Mouse (Mus musculus): ENCODE results near the gene Gm45713.
"Not testable (repeated sequence)": the region's sequence is repeated elsewhere in the genome, so short reads cannot be mapped to it uniquely, and the experiment has no call there.

Gene Gm45713

GRCm38 (mm10) chr7:45155590-45155989 lies 19.6 kb upstream of the Gm45713 start:
- no peak for DNase-seq (ENCODE audit: low read depth, low spot score)
- no peaks in the 10 kb centered on the region; the same call in 1 of the 2 replicates for H3K36me3 ChIP-seq (ENCODE audit: control insufficient read depth, insufficient read depth, low read length, poor library complexity, severe bottlenecking)
- no peaks in the 10 kb centered on the region for H3K27me3 ChIP-seq (ENCODE audit: control insufficient read depth, insufficient read depth, low read length, poor library complexity, severe bottlenecking)

- no peaks in the 10 kb centered on the region; the same call in 1 of the 2 replicates for H3K36me3 ChIP-seq (ENCODE audit: control insufficient read depth, insufficient read depth, low read length, poor library complexity, severe bottlenecking)
- DNase-seq (ENCODE audit: low read depth, low spot score): peak; percentile 64
- H3K27me3 ChIP-seq (ENCODE audit: control insufficient read depth, insufficient read depth, low read length, poor library complexity, severe bottlenecking): no peaks in the 10 kb centered on the region
Observed at GRCm38 (mm10) chr7:45154993-45155514, 19.0 kb upstream of the Gm45713 start.

GRCm38 (mm10) chr7:45154096-45154992 lies 18.3 kb upstream of the Gm45713 start, which contains the start of the genes Pih1d1 and Aldh16a1:
TSS of gene Pih1d1 (plus strand) at chr7:45154303.
TSS of gene Aldh16a1 (minus strand) at chr7:45154584.
- no peaks in the 10 kb centered on the region; the same call in 1 of the 2 replicates for H3K36me3 ChIP-seq (ENCODE audit: control insufficient read depth, insufficient read depth, low read length, poor library complexity, severe bottlenecking)
- peak; percentile 98 for DNase-seq (ENCODE audit: low read depth, low spot score)
- H3K27me3 ChIP-seq (ENCODE audit: control insufficient read depth, insufficient read depth, low read length, poor library complexity, severe bottlenecking): no peaks in the 10 kb centered on the region

- DNase-seq (ENCODE audit: low read depth, low spot score): no peak
- Histone ChIP-seq H3K27me3 (ENCODE audit: control insufficient read depth, insufficient read depth, low read length, poor library complexity, severe bottlenecking) (no peaks in the 10 kb centered on the region), H3K36me3 (ENCODE audit: control insufficient read depth, insufficient read depth, low read length, poor library complexity, severe bottlenecking) (no peaks in the 10 kb centered on the region; the same call in 1 of the 2 replicates)
Observed at GRCm38 (mm10) chr7:45153586-45153985, 17.6 kb upstream of the Gm45713 start.

- H3K27me3 ChIP-seq (ENCODE audit: control insufficient read depth, insufficient read depth, low read length, poor library complexity, severe bottlenecking); H3K36me3 ChIP-seq (ENCODE audit: control insufficient read depth, insufficient read depth, low read length, poor library complexity, severe bottlenecking); DNase-seq (ENCODE audit: low read depth, low spot score): not testable (repeated sequence)
Observed at GRCm38 (mm10) chr7:45153052-45153451, 17.0 kb upstream of the Gm45713 start.

GRCm38 (mm10) chr7:45151303-45151702 lies 15.3 kb upstream of the Gm45713 start:
- Histone ChIP-seq H3K36me3 (ENCODE audit: control insufficient read depth, insufficient read depth, low read length, poor library complexity, severe bottlenecking) (peaks cover 1% of the 10 kb centered on the region), H3K27me3 (ENCODE audit: control insufficient read depth, insufficient read depth, low read length, poor library complexity, severe bottlenecking) (no peaks in the 10 kb centered on the region)
- DNase-seq (ENCODE audit: low read depth, low spot score): no peak

- Histone ChIP-seq H3K36me3 (ENCODE audit: control insufficient read depth, insufficient read depth, low read length, poor library complexity, severe bottlenecking) (peaks cover 1% of the 10 kb centered on the region), H3K27me3 (ENCODE audit: control insufficient read depth, insufficient read depth, low read length, poor library complexity, severe bottlenecking) (no peaks in the 10 kb centered on the region)
- DNase-seq (ENCODE audit: low read depth, low spot score): no peak
Observed at GRCm38 (mm10) chr7:45150321-45150720, 14.3 kb upstream of the Gm45713 start.

GRCm38 (mm10) chr7:45149545-45149944 lies 13.5 kb upstream of the Gm45713 start:
- DNase-seq (ENCODE audit: low read depth, low spot score): no peak
- no peaks in the 10 kb centered on the region for H3K27me3 ChIP-seq (ENCODE audit: control insufficient read depth, insufficient read depth, low read length, poor library complexity, severe bottlenecking)
- H3K36me3 ChIP-seq (ENCODE audit: control insufficient read depth, insufficient read depth, low read length, poor library complexity, severe bottlenecking): peaks cover 1% of the 10 kb centered on the region

GRCm38 (mm10) chr7:45148534-45149098 lies 12.6 kb upstream of the Gm45713 start:
- H3K27me3 ChIP-seq (ENCODE audit: control insufficient read depth, insufficient read depth, low read length, poor library complexity, severe bottlenecking): no peaks in the 10 kb centered on the region
- peaks cover 1% of the 10 kb centered on the region for H3K36me3 ChIP-seq (ENCODE audit: control insufficient read depth, insufficient read depth, low read length, poor library complexity, severe bottlenecking)
- no peak for DNase-seq (ENCODE audit: low read depth, low spot score)

GRCm38 (mm10) chr7:45147899-45148298 lies 11.9 kb upstream of the Gm45713 start:
- Histone ChIP-seq H3K36me3 (ENCODE audit: control insufficient read depth, insufficient read depth, low read length, poor library complexity, severe bottlenecking) (peaks cover 1% of the 10 kb centered on the region), H3K27me3 (ENCODE audit: control insufficient read depth, insufficient read depth, low read length, poor library complexity, severe bottlenecking) (no peaks in the 10 kb centered on the region)
- DNase-seq (ENCODE audit: low read depth, low spot score): no peak

GRCm38 (mm10) chr7:45147267-45147666 lies 11.2 kb upstream of the Gm45713 start:
- DNase-seq (ENCODE audit: low read depth, low spot score): no peak
- Histone ChIP-seq H3K27me3 (ENCODE audit: control insufficient read depth, insufficient read depth, low read length, poor library complexity, severe bottlenecking) (no peaks in the 10 kb centered on the region), H3K36me3 (ENCODE audit: control insufficient read depth, insufficient read depth, low read length, poor library complexity, severe bottlenecking) (peaks cover 1% of the 10 kb centered on the region)

GRCm38 (mm10) chr7:45145460-45145859 lies 9.4 kb upstream of the Gm45713 start:
- H3K27me3 ChIP-seq (ENCODE audit: control insufficient read depth, insufficient read depth, low read length, poor library complexity, severe bottlenecking): no peaks in the 10 kb centered on the region
- peaks cover 3% of the 10 kb centered on the region for H3K36me3 ChIP-seq (ENCODE audit: control insufficient read depth, insufficient read depth, low read length, poor library complexity, severe bottlenecking)
- no peak for DNase-seq (ENCODE audit: low read depth, low spot score)

- no peaks in the 10 kb centered on the region for H3K27me3 ChIP-seq (ENCODE audit: control insufficient read depth, insufficient read depth, low read length, poor library complexity, severe bottlenecking)
- H3K36me3 ChIP-seq (ENCODE audit: control insufficient read depth, insufficient read depth, low read length, poor library complexity, severe bottlenecking): peaks cover 3% of the 10 kb centered on the region
- no peak for DNase-seq (ENCODE audit: low read depth, low spot score)
Observed at GRCm38 (mm10) chr7:45144368-45145174, 8.5 kb upstream of the Gm45713 start.

GRCm38 (mm10) chr7:45141914-45142313 lies 5.9 kb upstream of the Gm45713 start:
- Histone ChIP-seq H3K36me3 (ENCODE audit: control insufficient read depth, insufficient read depth, low read length, poor library complexity, severe bottlenecking) (peaks cover 1% of the 10 kb centered on the region), H3K27me3 (ENCODE audit: control insufficient read depth, insufficient read depth, low read length, poor library complexity, severe bottlenecking) (no peaks in the 10 kb centered on the region)
- no peak for DNase-seq (ENCODE audit: low read depth, low spot score)

All from splenic B cell, adult 2 months (primary cell).